Mouse (Mus musculus): Measurements from ENCODE around the gene Eps8. TPM values are rescaled to one million over a fixed set of nuclear protein-coding genes. Genes with fewer than 3 reads are reported as not detected.

The Eps8 gene
- total and polyA plus RNA-seq, 3 experiments: 0.08 to 0.15 TPM; not detected in 1

GRCm38 (mm10) chr6:137688079-137688478 is 33.4 kb upstream of the Eps8 start:
- no peaks in the 10 kb centered on the region for H3K36me3 ChIP-seq (ENCODE audit: control insufficient read depth in 1 of 2, insufficient read depth in 2 of 2, low read length in 2 of 2)
- no peak overlapping the region for H3K4me3 ChIP-seq (ENCODE audit: control insufficient read depth in 1 of 2, insufficient read depth in 1 of 2, low read depth in 2 of 2, low read length in 2 of 2)
- H3K79me2 ChIP-seq (ENCODE audit: control insufficient read depth, insufficient read depth, low read length, poor library complexity): no peaks in the 10 kb centered on the region
- DNase-seq (ENCODE audit: low read depth, low spot score): no peak
- H3K27me3 ChIP-seq (ENCODE audit: control insufficient read depth in 1 of 2, insufficient read depth in 2 of 2, low read length in 2 of 2): no peaks in the 10 kb centered on the region
- H3K9me3 ChIP-seq (replicated peaks; ENCODE audit: insufficient read depth, low read length): no peaks in the 10 kb centered on the region
- TF ChIP-seq ZKSCAN1 (IDR thresholded peaks at IDR 0.05; ENCODE audit: low read depth, low read length) (no peak), POLR2AphosphoS5 (IDR thresholded peaks at IDR 0.05; ENCODE audit: borderline replicate concordance, low read depth, low read length) (no peak), TAL1 (IDR thresholded peaks at IDR 0.05; ENCODE audit: low read length) (no peak), JUND (IDR thresholded peaks at IDR 0.05; ENCODE audit: low read depth, low read length) (no peak), GABPA (IDR thresholded peaks at IDR 0.05; ENCODE audit: low read depth, low read length) (no peak), MAZ (IDR thresholded peaks at IDR 0.05; ENCODE audit: low read depth, low read length) (no peak), HCFC1 (IDR thresholded peaks at IDR 0.05; ENCODE audit: low read depth, low read length) (no peak), CTCF (IDR thresholded peaks at IDR 0.05 in 2 of 3, conservative IDR thresholded peaks at IDR 0.05 in 1 of 3; ENCODE audit: control insufficient read depth in 1 of 3, insufficient read depth in 1 of 3, low read depth in 2 of 3, low read length in 3 of 3, poor library complexity in 1 of 3, severe bottlenecking in 1 of 3) (no peak), ZMIZ1 (IDR thresholded peaks at IDR 0.05; ENCODE audit: low read depth, low read length) (no peak), SMC3 (IDR thresholded peaks at IDR 0.05; ENCODE audit: low read depth, low read length) (no peak), ETS1 (IDR thresholded peaks at IDR 0.05; ENCODE audit: low read depth, low read length) (no peak), KAT2A (conservative IDR thresholded peaks at IDR 0.05; ENCODE audit: low read depth, low read length) (no peak), CHD1 (IDR thresholded peaks at IDR 0.05; ENCODE audit: low read depth, low read length) (no peak), NELFE (IDR thresholded peaks at IDR 0.05; ENCODE audit: low read depth, low read length) (no peak), MEF2A (IDR thresholded peaks at IDR 0.05; ENCODE audit: extremely low read depth, insufficient replicate concordance, low read depth, low read length, poor library complexity, severe bottlenecking) (no peak), POLR2AphosphoS2 (IDR thresholded peaks at IDR 0.05; ENCODE audit: low read length) (no peak), GATA1 (IDR thresholded peaks at IDR 0.05; ENCODE audit: low read depth, low read length) (no peak), E2F4 (IDR thresholded peaks at IDR 0.05; ENCODE audit: borderline replicate concordance, low read depth, low read length) (no peak), SIN3A (IDR thresholded peaks at IDR 0.05; ENCODE audit: low read length) (no peak), MAX (IDR thresholded peaks at IDR 0.05; ENCODE audit: low read length) (no peak)
- H3K9ac ChIP-seq (ENCODE audit: control insufficient read depth, low read depth, low read length, poor library complexity, severe bottlenecking): no peak overlapping the region
- no peaks in the 10 kb centered on the region for H3K4me1 ChIP-seq (ENCODE audit: control insufficient read depth in 1 of 2, insufficient read depth in 2 of 2, low read length in 2 of 2)
- no peak overlapping the region for H3K27ac ChIP-seq (ENCODE audit: control insufficient read depth, low read depth, low read length)

- no peaks in the 10 kb centered on the region for H3K36me3 ChIP-seq (ENCODE audit: control insufficient read depth in 1 of 2, insufficient read depth in 2 of 2, low read length in 2 of 2)
- no peak for TF ChIP-seq MAZ (IDR thresholded peaks at IDR 0.05; ENCODE audit: low read depth, low read length)
- no peak for TF ChIP-seq RAD21 (IDR thresholded peaks at IDR 0.05; ENCODE audit: low read depth, low read length)
- TF ChIP-seq MYB (IDR thresholded peaks at IDR 0.05; ENCODE audit: low read depth, low read length): no peak
- no peak overlapping the region for H3K4me3 ChIP-seq (ENCODE audit: control insufficient read depth in 1 of 2, insufficient read depth in 1 of 2, low read depth in 2 of 2, low read length in 2 of 2)
- no peak overlapping the region for H3K9ac ChIP-seq (ENCODE audit: control insufficient read depth, low read depth, low read length, poor library complexity, severe bottlenecking)
- no peak for DNase-seq (ENCODE audit: low read depth, low spot score)
- no peaks in the 10 kb centered on the region for H3K79me2 ChIP-seq (ENCODE audit: control insufficient read depth, insufficient read depth, low read length, poor library complexity)
- no peak overlapping the region for H3K27ac ChIP-seq (ENCODE audit: control insufficient read depth, low read depth, low read length)
- no peaks in the 10 kb centered on the region for H3K27me3 ChIP-seq (ENCODE audit: control insufficient read depth in 1 of 2, insufficient read depth in 2 of 2, low read length in 2 of 2)
- H3K4me1 ChIP-seq (ENCODE audit: control insufficient read depth in 1 of 2, insufficient read depth in 2 of 2, low read length in 2 of 2): no peaks in the 10 kb centered on the region
- no peaks in the 10 kb centered on the region for H3K9me3 ChIP-seq (replicated peaks; ENCODE audit: insufficient read depth, low read length)
Measured at GRCm38 (mm10) chr6:137687667-137688066, 33.0 kb upstream of the Eps8 start.
